Mouse (Mus musculus) embryonic facial prominence, embryonic 13.5 days (tissue): ENCODE measurements around the gene Tpk1. TPM values are rescaled to one million over a fixed set of nuclear protein-coding genes. Genes with fewer than 3 reads are reported as not detected.

ENCODE experiments used
- ATAC-seq: fragments of 200-750 bp; cut with Nextera tagmentation; 2 replicates; pipeline ENCODE4 v1.8.0; 2017; ENCODE audit warnings: low read depth; ENCODE audit not compliant: insufficient number of reproducible peaks, insufficient read depth, low FRiP score, low TSS enrichment
- H3K27ac ChIP-seq: fragments of 300-500 bp; sonication (generic); 2 replicates; pipeline ENCODE4 v1.5.1; 2015; ENCODE audit warnings: moderate library complexity, mild to moderate bottlenecking, inconsistent platforms
- H3K27me3 ChIP-seq: fragments of 300-500 bp; sonication (generic); 2 replicates; pipeline ENCODE4 v1.6.1; 2015; ENCODE audit warnings: mild to moderate bottlenecking, inconsistent platforms
- H3K36me3 ChIP-seq: fragments of 300-500 bp; sonication (generic); 2 replicates; pipeline ENCODE4 v1.6.1; 2015; ENCODE audit warnings: mild to moderate bottlenecking, inconsistent platforms
- H3K4me1 ChIP-seq: fragments of 300-500 bp; sonication (generic); 2 replicates; pipeline ENCODE4 v1.6.1; 2015; ENCODE audit warnings: inconsistent platforms
- H3K4me2 ChIP-seq: fragments of 300-500 bp; sonication (generic); 2 replicates; pipeline ENCODE4 v1.6.1; 2015; ENCODE audit warnings: moderate library complexity, mild to moderate bottlenecking, inconsistent platforms
- H3K4me3 ChIP-seq: fragments of 300-500 bp; sonication (generic); 2 replicates; pipeline ENCODE4 v1.5.1; 2015; ENCODE audit warnings: mild to moderate bottlenecking, inconsistent platforms
- H3K9ac ChIP-seq: fragments of 300-500 bp; sonication (generic); 2 replicates; pipeline ENCODE4 v1.6.1; 2015; ENCODE audit warnings: mild to moderate bottlenecking, inconsistent platforms
- H3K9me3 ChIP-seq: fragments of 300-500 bp; sonication (generic); 2 replicates; pipeline ENCODE4 v1.6.1; 2016; ENCODE audit warnings: inconsistent platforms
- WGBS: fragments of 180-500 bp; shearing (Covaris S2); methylation state at CpG from one replicate; pipeline ENCODE4 v1.1.7; 2015; ENCODE audit warnings: mixed read lengths; 5-methylcytosine and 5-hydroxymethylcytosine counted together
- polyA plus RNA-seq: library from polyadenylated mRNA; unstranded; fragments of >200 nt; fragmentation: Nextera tagmentation; extraction: Ambion mirVana; gene quantifications from 2 replicates; pipeline ENCODE4 v1.2.1, GENCODE M21; 2015

Tpk1 gene
- polyA plus RNA-seq, 1 experiment from 2014 or later, result 9.0 TPM

GRCm38 (mm10) chr6:43666611-43667400, 728 bp upstream of the Tpk1 start:
- no peaks in the 10 kb centered on the region for H3K9me3 ChIP-seq
- H3K9ac ChIP-seq, result peak overlapping the region; percentile 82; the same call in 1 of the 2 replicates
- H3K36me3 ChIP-seq, result no peaks in the 10 kb centered on the region
- no peak for ATAC-seq
- 84% methylated on average over 7 of the region's 7 CpGs for WGBS
- H3K27me3 ChIP-seq, result no peaks in the 10 kb centered on the region
- H3K4me1 ChIP-seq, result no peaks in the 10 kb centered on the region
- peak overlapping the region; percentile 63 for H3K4me2 ChIP-seq
- peak overlapping the region; percentile 98 for H3K27ac ChIP-seq
- H3K4me3 ChIP-seq, result peak overlapping the region; percentile 64

DNA sequence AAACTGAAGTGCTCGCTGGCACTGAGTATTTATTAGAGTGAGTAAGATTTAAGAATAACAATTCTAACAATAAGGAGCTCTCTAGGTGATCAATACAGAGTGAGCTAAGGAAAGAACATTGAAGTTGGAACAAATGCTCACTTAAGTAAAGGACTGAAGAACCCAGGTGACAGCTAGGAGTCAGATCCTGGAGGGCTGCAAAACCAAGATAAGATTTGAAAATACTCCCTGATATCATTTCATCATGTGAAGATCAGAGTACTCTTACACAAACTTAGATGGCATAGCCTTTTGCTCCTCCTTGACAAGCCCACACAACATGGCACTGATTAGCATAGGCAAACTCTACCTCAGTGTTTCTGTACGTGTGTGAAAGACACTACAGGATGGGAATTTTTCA, 4.3 kb downstream of the Tpk1 start:
- no peaks in the 10 kb centered on the region for H3K27me3 ChIP-seq
- no peak for ATAC-seq
- H3K4me2 ChIP-seq, result no peak overlapping the region
- no peaks in the 10 kb centered on the region for H3K4me1 ChIP-seq
- H3K9me3 ChIP-seq, result no peaks in the 10 kb centered on the region
- no peak overlapping the region for H3K4me3 ChIP-seq
- H3K36me3 ChIP-seq, result no peaks in the 10 kb centered on the region
- H3K27ac ChIP-seq, result no peak overlapping the region
- H3K9ac ChIP-seq, result no peak overlapping the region
- 92% methylated on average over 2 of the region's 2 CpGs for WGBS

DNA sequence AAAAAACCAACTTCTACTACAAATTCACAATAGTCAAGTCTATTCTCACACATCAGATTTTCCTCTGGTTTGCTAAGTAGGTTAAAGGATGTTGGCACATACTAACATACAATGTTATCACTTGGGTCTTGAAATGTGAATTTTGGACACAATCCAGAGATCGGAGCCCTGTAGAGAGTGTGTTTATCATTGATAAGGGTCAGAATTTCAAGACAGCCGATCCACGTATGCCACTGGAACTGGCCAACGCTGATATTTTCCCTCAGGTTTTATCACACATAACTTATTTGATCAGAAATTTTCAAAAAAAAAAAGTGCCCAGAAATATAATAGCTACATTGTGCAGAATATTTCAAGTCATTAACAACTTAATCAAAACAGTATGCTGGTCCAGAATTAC, 7.8 kb downstream of the Tpk1 start:
- H3K27ac ChIP-seq, result no peak overlapping the region
- ATAC-seq, result no peak
- no peaks in the 10 kb centered on the region for H3K36me3 ChIP-seq
- 64% methylated on average over 4 of the region's 4 CpGs for WGBS
- H3K4me1 ChIP-seq, result no peaks in the 10 kb centered on the region
- no peaks in the 10 kb centered on the region for H3K27me3 ChIP-seq
- no peak overlapping the region for H3K4me2 ChIP-seq
- H3K9me3 ChIP-seq, result no peaks in the 10 kb centered on the region
- no peak overlapping the region for H3K9ac ChIP-seq
- H3K4me3 ChIP-seq, result no peak overlapping the region

DNA sequence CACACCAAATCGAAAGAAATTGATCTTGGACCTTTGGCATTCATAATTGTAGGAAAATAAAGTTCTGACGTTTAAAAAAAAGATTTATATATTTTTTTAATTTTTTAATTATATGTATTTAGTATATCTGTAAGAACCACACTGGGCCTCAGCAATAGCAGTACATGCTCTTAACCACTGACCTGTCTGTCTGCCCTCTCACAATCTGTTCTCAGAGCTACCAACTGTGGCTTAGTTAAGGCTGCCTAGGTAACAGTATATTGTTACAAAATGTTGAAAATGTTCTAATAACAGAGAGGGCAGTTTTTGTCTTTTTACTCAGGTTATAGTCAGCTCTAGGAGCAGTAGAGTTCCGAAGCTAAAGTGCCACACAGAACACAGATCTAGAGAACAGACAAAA, 8.2 kb downstream of the Tpk1 start:
- no peaks in the 10 kb centered on the region for H3K4me1 ChIP-seq
- 84% methylated on average over 3 of the region's 3 CpGs for WGBS
- no peaks in the 10 kb centered on the region for H3K36me3 ChIP-seq
- no peak for ATAC-seq
- H3K9me3 ChIP-seq, result no peaks in the 10 kb centered on the region
- H3K9ac ChIP-seq, result no peak overlapping the region
- H3K27me3 ChIP-seq, result no peaks in the 10 kb centered on the region
- no peak overlapping the region for H3K4me2 ChIP-seq
- no peak overlapping the region for H3K4me3 ChIP-seq
- H3K27ac ChIP-seq, result no peak overlapping the region

- no peak for ATAC-seq
- no peaks in the 10 kb centered on the region for H3K27me3 ChIP-seq
- H3K27ac ChIP-seq, result no peak overlapping the region
- H3K4me1 ChIP-seq, result no peaks in the 10 kb centered on the region
- no peak overlapping the region for H3K9ac ChIP-seq
- H3K4me2 ChIP-seq, result no peak overlapping the region
- H3K9me3 ChIP-seq, result no peaks in the 10 kb centered on the region
- 81% methylated on average over 8 of the region's 8 CpGs for WGBS
- H3K4me3 ChIP-seq, result no peak overlapping the region
- H3K36me3 ChIP-seq, result no peaks in the 10 kb centered on the region
Measured at GRCm38 (mm10) chr6:43654876-43655456, 11.1 kb downstream of the Tpk1 start.

DNA sequence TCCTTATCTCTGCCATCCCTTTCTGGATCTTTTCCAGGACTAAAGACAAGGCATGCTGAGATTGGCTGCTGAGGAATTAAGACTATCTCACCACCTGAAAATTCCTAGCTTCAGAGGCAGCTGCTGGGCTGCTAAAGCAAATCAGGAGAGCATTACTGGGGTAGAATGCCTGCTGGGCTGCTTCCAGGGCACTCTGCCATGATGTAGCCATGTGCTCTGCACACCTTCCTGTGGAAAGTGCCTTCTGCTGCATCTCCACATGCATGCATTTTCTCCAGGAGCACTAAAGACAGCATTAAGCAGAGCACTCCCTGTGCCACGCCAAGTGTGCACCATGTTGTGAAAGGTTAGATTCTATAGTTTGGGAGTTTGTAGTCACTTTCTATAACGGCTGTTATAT, 16.6 kb downstream of the Tpk1 start:
- Histone ChIP-seq H3K9me3 (no peaks in the 10 kb centered on the region), H3K27ac (no peak overlapping the region), H3K4me1 (no peaks in the 10 kb centered on the region), H3K9ac (no peak overlapping the region), H3K36me3 (no peaks in the 10 kb centered on the region), H3K27me3 (no peaks in the 10 kb centered on the region), H3K4me3 (no peak overlapping the region), H3K4me2 (no peak overlapping the region)
- no peak for ATAC-seq
- 88% methylated on average over 2 of the region's 2 CpGs for WGBS

DNA sequence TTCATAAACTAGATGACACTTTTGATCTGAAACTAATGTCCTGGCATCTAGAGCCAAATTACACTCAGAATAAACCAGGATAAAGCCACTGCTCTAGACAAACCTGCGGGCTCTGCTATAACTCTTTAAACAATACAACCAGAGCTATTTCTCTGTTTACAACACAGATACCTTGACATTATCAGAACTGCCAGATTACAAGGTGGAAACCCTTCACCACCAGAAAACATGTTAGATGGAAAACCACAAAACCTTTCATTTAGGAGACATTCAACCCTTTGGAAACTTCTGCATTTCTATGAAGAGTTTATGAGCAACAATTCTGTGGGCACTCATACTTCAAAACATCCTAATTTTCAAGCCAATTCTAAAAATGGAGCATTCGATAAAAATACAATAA, 20.4 kb downstream of the Tpk1 start:
- Histone ChIP-seq H3K9me3 (no peaks in the 10 kb centered on the region), H3K9ac (no peak overlapping the region), H3K4me1 (no peaks in the 10 kb centered on the region), H3K36me3 (no peaks in the 10 kb centered on the region), H3K4me3 (no peak overlapping the region), H3K27me3 (no peaks in the 10 kb centered on the region), H3K27ac (no peak overlapping the region), H3K4me2 (no peak overlapping the region)
- ATAC-seq, result no peak
- 88% methylated on average over 2 of the region's 2 CpGs for WGBS

DNA sequence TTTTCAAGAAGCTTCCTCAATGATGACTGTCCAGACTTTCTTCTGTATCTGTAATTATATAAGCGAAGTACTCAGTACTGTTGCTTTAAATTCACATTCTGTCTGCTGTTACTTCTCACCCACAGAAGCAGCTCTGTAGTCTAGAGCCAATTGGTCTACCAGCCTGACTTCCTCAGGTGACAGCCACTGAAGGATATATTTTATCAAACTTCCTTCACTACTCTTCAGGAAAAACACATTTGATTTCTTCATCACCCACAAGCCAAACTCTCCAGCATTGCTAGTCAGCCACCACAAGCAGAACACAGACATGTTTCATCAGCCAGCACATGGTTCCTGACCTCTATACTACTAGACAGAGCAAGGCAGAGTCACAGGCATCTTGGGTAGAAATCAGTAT, 21.0 kb downstream of the Tpk1 start:
- H3K9me3 ChIP-seq, result no peaks in the 10 kb centered on the region
- H3K4me1 ChIP-seq, result no peaks in the 10 kb centered on the region
- no peak overlapping the region for H3K4me2 ChIP-seq
- H3K9ac ChIP-seq, result no peak overlapping the region
- H3K27me3 ChIP-seq, result no peaks in the 10 kb centered on the region
- WGBS, result 98% methylated on average over 1 of the region's 1 CpGs
- no peak overlapping the region for H3K27ac ChIP-seq
- H3K4me3 ChIP-seq, result no peak overlapping the region
- no peaks in the 10 kb centered on the region for H3K36me3 ChIP-seq
- no peak for ATAC-seq

- Histone ChIP-seq H3K27ac (no peak overlapping the region), H3K4me3 (no peak overlapping the region), H3K36me3 (no peaks in the 10 kb centered on the region), H3K9me3 (no peaks in the 10 kb centered on the region), H3K27me3 (no peaks in the 10 kb centered on the region), H3K4me1 (no peaks in the 10 kb centered on the region), H3K4me2 (no peak overlapping the region), H3K9ac (no peak overlapping the region)
- no peak for ATAC-seq
- 84% methylated on average over 6 of the region's 6 CpGs for WGBS
Measured at GRCm38 (mm10) chr6:43643718-43644117, 22.4 kb downstream of the Tpk1 start.

GRCm38 (mm10) chr6:43642375-43642774, 23.7 kb downstream of the Tpk1 start:
- ATAC-seq, result no peak
- Histone ChIP-seq H3K36me3 (no peaks in the 10 kb centered on the region), H3K9me3 (no peaks in the 10 kb centered on the region), H3K9ac (no peak overlapping the region), H3K4me3 (no peak overlapping the region), H3K4me1 (no peaks in the 10 kb centered on the region), H3K27ac (no peak overlapping the region), H3K4me2 (no peak overlapping the region), H3K27me3 (no peaks in the 10 kb centered on the region)
- 53% methylated on average over 5 of the region's 5 CpGs for WGBS

- H3K27ac ChIP-seq, result no peak overlapping the region
- H3K27me3 ChIP-seq, result no peaks in the 10 kb centered on the region
- H3K9ac ChIP-seq, result no peak overlapping the region
- H3K9me3 ChIP-seq, result no peaks in the 10 kb centered on the region
- H3K4me1 ChIP-seq, result no peaks in the 10 kb centered on the region
- H3K36me3 ChIP-seq, result no peaks in the 10 kb centered on the region
- no peak for ATAC-seq
- no peak overlapping the region for H3K4me3 ChIP-seq
- no peak overlapping the region for H3K4me2 ChIP-seq
Measured at GRCm38 (mm10) chr6:43640621-43641020, 25.5 kb downstream of the Tpk1 start.

- 90% methylated on average over 1 of the region's 1 CpGs for WGBS
- Histone ChIP-seq H3K4me1 (no peaks in the 10 kb centered on the region), H3K4me2 (no peak overlapping the region), H3K4me3 (no peak overlapping the region), H3K27ac (no peak overlapping the region), H3K27me3 (no peaks in the 10 kb centered on the region), H3K9me3 (no peaks in the 10 kb centered on the region), H3K9ac (no peak overlapping the region), H3K36me3 (no peaks in the 10 kb centered on the region)
- ATAC-seq, result no peak
Measured at GRCm38 (mm10) chr6:43638865-43639264, 27.2 kb downstream of the Tpk1 start.
